Mouse (Mus musculus): ENCODE results near the gene Tvp23b.

DNA sequence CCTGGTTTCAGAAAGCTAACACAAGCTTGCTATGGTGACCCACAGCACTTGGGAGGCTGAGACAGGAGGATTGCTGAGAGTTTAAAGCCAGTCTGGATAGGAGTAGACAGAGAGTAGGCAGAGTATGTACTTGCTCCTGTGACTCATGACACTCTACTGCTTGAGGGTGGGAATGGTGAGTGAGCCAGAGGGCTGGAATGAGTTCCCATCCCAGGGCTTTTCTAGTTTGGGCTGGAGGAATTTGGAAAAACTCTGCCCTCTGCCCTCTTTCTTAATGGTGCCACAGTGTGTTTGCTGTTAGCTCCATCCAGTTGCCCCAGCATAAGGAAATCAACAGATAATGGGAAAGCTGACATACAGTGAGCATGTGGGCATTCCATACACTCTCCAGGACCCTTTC, 47.3 kb upstream of the Tvp23b start:
- TF ChIP-seq POLR2A (IDR thresholded peaks at IDR 0.05; ENCODE audit: borderline replicate concordance, extremely low read depth, low read depth, low read length): no peak
- TF ChIP-seq CTCF (IDR thresholded peaks at IDR 0.05; ENCODE audit: insufficient read depth, low read length): no peak

All from lung, adult 2 months (tissue).